Mouse (Mus musculus) embryonic stem cell, embryonic (primary cell): ENCODE data around the gene Pdlim1.

Experiments
- CTCF ChIA-PET, 4 experiments: fragments of 300-600 bp in 2 of 4; fragments of 350-600 bp in 2 of 4; sonication (Branson Sonifier 250); formaldehyde crosslinking; loops; one replicate each; lab custom pipeline; 2022; ENCODE audit warnings: inconsistent platforms in 2 of 4; lab: Charles Lee
- POLR2A ChIA-PET, 4 experiments: fragments of 300-600 bp in 2 of 4; fragments of 350-600 bp in 2 of 4; sonication (Branson Sonifier 250); formaldehyde crosslinking; loops; one replicate each; lab custom pipeline; 2022; ENCODE audit warnings: antibody characterized with exemption in 4 of 4, inconsistent platforms in 1 of 4; lab: Charles Lee

The Pdlim1 gene

GRCm38 (mm10) chr19:40257396-40257795 lies 14.2 kb downstream of the Pdlim1 start:
- CTCF ChIA-PET: interaction anchor here in 2 of 4 experiments (0.5 to 0.9 kb wide), 2 partner anchors 13 to 465 kb away, joined by 3 to 4 read pairs; no protein-coding TSS in a partner anchor
- POLR2A ChIA-PET: interaction anchor here (0.5 to 4.8 kb wide), 7 partner anchors 10 to 100 kb away, joined by 3 to 46 read pairs (median 5); partner anchors contain the start of gene Pdlim1 (in 3 of the 4)

GRCm38 (mm10) chr19:40256376-40257050 lies 15.1 kb downstream of the Pdlim1 start:
- CTCF ChIA-PET: interaction anchor here in 1 of 4 experiments (0.7 kb wide), 1 partner anchor 89 kb away, joined by 3 read pairs; no protein-coding TSS in a partner anchor

GRCm38 (mm10) chr19:40255561-40255960 lies 16.1 kb downstream of the Pdlim1 start:
- POLR2A ChIA-PET: interaction anchor here in 2 of 4 experiments (0.7 to 4.8 kb wide), 2 partner anchors 15 to 16 kb away, joined by 3 to 46 read pairs; partner anchors contain the start of gene Pdlim1 (in 1 of the 2)
- CTCF ChIA-PET: interaction anchor here in 1 of 4 experiments (0.7 kb wide), 2 partner anchors 90 to 209 kb away, joined by 3 to 5 read pairs; no protein-coding TSS in a partner anchor

More at GRCm38 (mm10) chr19:40256376-40257050, 15.1 kb downstream of the Pdlim1 start:
- POLR2A ChIA-PET: interaction anchor here in 3 of 4 experiments (0.9 to 4.8 kb wide), 5 partner anchors 10 to 15 kb away, joined by 4 to 46 read pairs (median 12); partner anchors contain the start of gene Pdlim1 (in 2 of the 3)

- POLR2A ChIA-PET: interaction anchor here in 2 of 4 experiments (1.3 to 2.6 kb wide), 4 partner anchors 10 to 53 kb away, joined by 3 to 10 read pairs (median 5); partner anchors contain the start of gene Pdlim1 (in 1 of the 2)
Observed at GRCm38 (mm10) chr19:40254741-40255140, 16.9 kb downstream of the Pdlim1 start.

GRCm38 (mm10) chr19:40253768-40254167 lies 17.9 kb downstream of the Pdlim1 start:
- CTCF ChIA-PET: interaction anchor here in 2 of 4 experiments (0.9 to 1.0 kb wide), 2 partner anchors 92 kb away, joined by 3 to 4 read pairs; no protein-coding TSS in a partner anchor
- POLR2A ChIA-PET: interaction anchor here in 3 of 4 experiments (0.7 to 2.6 kb wide), 10 partner anchors 10 to 54 kb away, joined by 3 to 10 read pairs (median 4); partner anchors contain the start of gene Pdlim1 (in 1 of the 3)

More at GRCm38 (mm10) chr19:40254741-40255140, 16.9 kb downstream of the Pdlim1 start:
- CTCF ChIA-PET: no interaction called here

GRCm38 (mm10) chr19:40251115-40251514 lies 20.5 kb downstream of the Pdlim1 start:
- CTCF ChIA-PET: interaction anchor here in 1 of 4 experiments (0.6 kb wide), 2 partner anchors 16 to 24 kb away, joined by 5 to 8 read pairs; no protein-coding TSS in a partner anchor
- POLR2A ChIA-PET: interaction anchor here in 2 of 4 experiments (0.6 to 1.2 kb wide), 4 partner anchors 9 to 20 kb away, joined by 3 to 5 read pairs (median 4); no protein-coding TSS in a partner anchor

GRCm38 (mm10) chr19:40249352-40249751 lies 22.3 kb downstream of the Pdlim1 start:
- POLR2A ChIA-PET: interaction anchor here in 2 of 4 experiments (0.6 to 1.0 kb wide), 2 partner anchors 22 to 358 kb away, joined by 3 to 4 read pairs; partner anchors contain the start of gene Pdlim1 (in 1 of the 2)
- CTCF ChIA-PET: interaction anchor here in 1 of 4 experiments (0.5 kb wide), 1 partner anchor 639 kb away, joined by 4 read pairs; no protein-coding TSS in a partner anchor

- CTCF ChIA-PET: no interaction called here
- POLR2A ChIA-PET: no interaction called here
Observed at GRCm38 (mm10) chr19:40248476-40248875, 23.2 kb downstream of the Pdlim1 start.

- ChIA-PET CTCF (no interaction called here), POLR2A (interaction anchor here in 1 of 4 experiments (1.4 kb wide), 1 partner anchor 12 kb away, joined by 3 read pairs; no protein-coding TSS in a partner anchor)
Observed at GRCm38 (mm10) chr19:40247268-40247666, 24.4 kb downstream of the Pdlim1 start.

- POLR2A ChIA-PET: interaction anchor here in 1 of 4 experiments (1.4 kb wide), 1 partner anchor 12 kb away, joined by 3 read pairs; no protein-coding TSS in a partner anchor
- CTCF ChIA-PET: no interaction called here
Observed at GRCm38 (mm10) chr19:40246646-40247267, 24.9 kb downstream of the Pdlim1 start.

- POLR2A ChIA-PET: interaction anchor here in 1 of 4 experiments (0.8 to 1.7 kb wide), 3 partner anchors 10 to 358 kb away, joined by 3 to 5 read pairs (median 3); no protein-coding TSS in a partner anchor
- CTCF ChIA-PET: interaction anchor here in 1 of 4 experiments (0.6 kb wide), 1 partner anchor 304 kb away, joined by 3 read pairs; no protein-coding TSS in a partner anchor
Observed at GRCm38 (mm10) chr19:40240838-40241689, 30.6 kb downstream of the Pdlim1 start.

- ChIA-PET CTCF (interaction anchor here in 2 of 4 experiments (0.6 to 1.6 kb wide), 2 partner anchors 9 to 305 kb away, joined by 3 read pairs; no protein-coding TSS in a partner anchor), POLR2A (interaction anchor here in 1 of 4 experiments (0.7 kb wide), 1 partner anchor 11 kb away, joined by 3 read pairs; no protein-coding TSS in a partner anchor)
Observed at GRCm38 (mm10) chr19:40240360-40240759, 31.3 kb downstream of the Pdlim1 start.

GRCm38 (mm10) chr19:40238175-40238850 lies 33.3 kb downstream of the Pdlim1 start:
- ChIA-PET POLR2A (interaction anchor here in 1 of 4 experiments (0.5 kb wide), 1 partner anchor 1470 kb away, joined by 3 read pairs; no protein-coding TSS in a partner anchor), CTCF (interaction anchor here in 2 of 4 experiments (0.6 to 1.0 kb wide), 2 partner anchors 107 to 168 kb away, joined by 3 to 4 read pairs; no protein-coding TSS in a partner anchor)

GRCm38 (mm10) chr19:40232560-40232959 lies 39.1 kb downstream of the Pdlim1 start:
- CTCF ChIA-PET: interaction anchor here in 3 of 4 experiments (0.7 to 1.9 kb wide), 3 partner anchors 52 to 113 kb away, joined by 3 to 8 read pairs (median 3); no protein-coding TSS in a partner anchor
- POLR2A ChIA-PET: interaction anchor here in 1 of 4 experiments (1.6 kb wide), 1 partner anchor 10 kb away, joined by 4 read pairs; no protein-coding TSS in a partner anchor

GRCm38 (mm10) chr19:40231825-40232541 lies 39.7 kb downstream of the Pdlim1 start:
- ChIA-PET POLR2A (interaction anchor here in 2 of 4 experiments (1.1 to 1.6 kb wide), 3 partner anchors 10 to 39 kb away, joined by 3 to 4 read pairs (median 3); no protein-coding TSS in a partner anchor), CTCF (interaction anchor here in 3 of 4 experiments (0.6 to 1.9 kb wide), 5 partner anchors 8 to 114 kb away, joined by 3 to 8 read pairs (median 3); no protein-coding TSS in a partner anchor)
